Mouse (Mus musculus) midbrain, embryonic 12.5 days (tissue): Measurements from ENCODE around the gene Mad2l2. TPM values are rescaled to one million over a fixed set of nuclear protein-coding genes. Genes with fewer than 3 reads are reported as not detected.

ENCODE experiments used
- ATAC-seq: fragments of 200-750 bp; cut with Nextera tagmentation; 2 replicates; pipeline ENCODE4 v1.8.0; 2017; ENCODE audit warnings: low read depth, moderate TSS enrichment, moderate library complexity; ENCODE audit not compliant: low FRiP score
- H3K27ac ChIP-seq: fragments of 300-500 bp; sonication (generic); replicated peaks from 2 replicates; pipeline ENCODE4 v1.5.1; 2016; ENCODE audit warnings: mild to moderate bottlenecking
- H3K27me3 ChIP-seq: fragments of 300-500 bp; sonication (generic); 2 replicates; pipeline ENCODE4 v1.6.1; 2016; ENCODE audit warnings: mild to moderate bottlenecking
- H3K36me3 ChIP-seq: fragments of 300-500 bp; sonication (generic); 2 replicates; pipeline ENCODE4 v1.6.1; 2016
- H3K4me1 ChIP-seq: fragments of 300-500 bp; sonication (generic); 2 replicates; pipeline ENCODE4 v1.6.1; 2016
- H3K4me2 ChIP-seq: fragments of 300-500 bp; sonication (generic); replicated peaks from 2 replicates; pipeline ENCODE4 v1.6.1; 2016; ENCODE audit warnings: mild to moderate bottlenecking, moderate library complexity
- H3K4me3 ChIP-seq: fragments of 300-500 bp; sonication (generic); 2 replicates; pipeline ENCODE4 v1.5.1; 2016; ENCODE audit warnings: mild to moderate bottlenecking
- H3K9ac ChIP-seq: fragments of 300-500 bp; sonication (generic); replicated peaks from 2 replicates; pipeline ENCODE4 v1.6.1; 2016; ENCODE audit warnings: mild to moderate bottlenecking, moderate library complexity
- H3K9me3 ChIP-seq: fragments of 300-500 bp; sonication (generic); 2 replicates; pipeline ENCODE4 v1.6.1; 2016; ENCODE audit warnings: mild to moderate bottlenecking
- WGBS: fragments of 180-500 bp; shearing (Covaris S2); methylation state at CpG from one replicate; pipeline ENCODE4 v1.1.7; 2016; 5-methylcytosine and 5-hydroxymethylcytosine counted together
- polyA plus RNA-seq: library from polyadenylated mRNA; unstranded; fragments of >200 nt; fragmentation: Nextera tagmentation; extraction: Ambion mirVana; gene quantifications from 2 replicates; pipeline ENCODE4 v1.2.1, GENCODE M21; 2016

The Mad2l2 gene
- polyA plus RNA-seq, 1 experiment from 2014 or later, result 94.7 TPM

- WGBS, result 71% methylated on average over 1 of the region's 1 CpGs
- Histone ChIP-seq H3K27me3 (peaks cover 26% of the 10 kb centered on the region), H3K4me3 (peak overlapping the region; percentile 73), H3K4me2 (peak overlapping the region; percentile 65), H3K36me3 (no peaks in the 10 kb centered on the region), H3K4me1 (peaks cover 52% of the 10 kb centered on the region), H3K9me3 (no peaks in the 10 kb centered on the region), H3K27ac (0 out of 2 replicates have a peak overlapping the region, but pooled peaks have one; percentile 99), H3K9ac (peak overlapping the region; percentile 91)
- no peak for ATAC-seq
Observed at GRCm38 (mm10) chr4:148128241-148128640, 1.9 kb upstream of the Mad2l2 start.

GRCm38 (mm10) chr4:148128672-148129071 lies 1.5 kb upstream of the Mad2l2 start:
- Histone ChIP-seq H3K27me3 (peaks cover 26% of the 10 kb centered on the region), H3K27ac (peak overlapping the region; percentile 99; the same call in 1 of the 2 replicates), H3K4me2 (peak overlapping the region; percentile 65), H3K4me1 (peaks cover 50% of the 10 kb centered on the region), H3K9ac (peak overlapping the region; percentile 91), H3K36me3 (no peaks in the 10 kb centered on the region), H3K9me3 (no peaks in the 10 kb centered on the region), H3K4me3 (peak overlapping the region; percentile 73)
- no peak for ATAC-seq
- WGBS, result 63% methylated on average over 2 of the region's 2 CpGs

GRCm38 (mm10) chr4:148130561-148131413 lies 603 bp downstream of the Mad2l2 start, which contains the start of gene Draxin:
Gene Draxin (minus strand): TSS chr4:148130698.
- Histone ChIP-seq H3K27ac (peak within 1 kb of the TSS; percentile 99), H3K4me3 (peak within 1 kb of the TSS; percentile 73), H3K27me3 (peaks cover 26% of the 10 kb centered on the region), H3K4me1 (peaks cover 46% of the 10 kb centered on the region), H3K36me3 (no peaks in the 10 kb centered on the region), H3K9me3 (no peaks in the 10 kb centered on the region), H3K4me2 (peak within 1 kb of the TSS; percentile 65), H3K9ac (peak within 1 kb of the TSS; percentile 91)
- peak; percentile 91 for ATAC-seq
- under 1% methylated on average over 69 of the region's 87 CpGs for WGBS

- H3K36me3 ChIP-seq, result no peaks in the 10 kb centered on the region
- peak overlapping the region; percentile 99 for H3K27ac ChIP-seq
- H3K27me3 ChIP-seq, result peaks cover 26% of the 10 kb centered on the region
- peak; percentile 69 for ATAC-seq
- peak overlapping the region; percentile 73 for H3K4me3 ChIP-seq
- H3K4me2 ChIP-seq, result peak overlapping the region; percentile 65
- H3K4me1 ChIP-seq, result peaks cover 43% of the 10 kb centered on the region
- WGBS, result under 1% methylated on average over 21 of the region's 21 CpGs
- H3K9ac ChIP-seq, result peak overlapping the region; percentile 91
- H3K9me3 ChIP-seq, result no peaks in the 10 kb centered on the region
Observed at GRCm38 (mm10) chr4:148131497-148132081, 1.4 kb downstream of the Mad2l2 start.

- H3K36me3 ChIP-seq, result no peaks in the 10 kb centered on the region
- peaks cover 34% of the 10 kb centered on the region for H3K27me3 ChIP-seq
- H3K4me1 ChIP-seq, result peaks cover 35% of the 10 kb centered on the region
- H3K4me3 ChIP-seq, result no peak overlapping the region
- ATAC-seq, result no peak
- no peak overlapping the region for H3K9ac ChIP-seq
- H3K9me3 ChIP-seq, result no peaks in the 10 kb centered on the region
- 91% methylated on average over 8 of the region's 8 CpGs for WGBS
- no peak overlapping the region for H3K27ac ChIP-seq
- no peak overlapping the region for H3K4me2 ChIP-seq
Observed at GRCm38 (mm10) chr4:148134988-148135387, 4.8 kb downstream of the Mad2l2 start.

- Histone ChIP-seq H3K9ac (no peak overlapping the region), H3K4me2 (no peak overlapping the region), H3K4me1 (peaks cover 23% of the 10 kb centered on the region), H3K4me3 (no peak overlapping the region), H3K36me3 (no peaks in the 10 kb centered on the region), H3K9me3 (no peaks in the 10 kb centered on the region), H3K27ac (peak overlapping the region; percentile 86; the same call in 1 of the 2 replicates), H3K27me3 (peaks cover 24% of the 10 kb centered on the region)
- WGBS, result 75% methylated on average over 8 of the region's 8 CpGs
- no peak for ATAC-seq
Observed at GRCm38 (mm10) chr4:148137503-148137902, 7.3 kb downstream of the Mad2l2 start.

GRCm38 (mm10) chr4:148139767-148140097 lies 9.5 kb downstream of the Mad2l2 start:
- Histone ChIP-seq H3K27ac (peak overlapping the region; percentile 86), H3K27me3 (peaks cover 24% of the 10 kb centered on the region), H3K4me3 (peak overlapping the region; percentile 50), H3K4me2 (peak overlapping the region; percentile 85), H3K36me3 (peaks cover 11% of the 10 kb centered on the region; the same call in 1 of the 2 replicates), H3K4me1 (peaks cover 23% of the 10 kb centered on the region), H3K9ac (peak overlapping the region; percentile 63), H3K9me3 (no peaks in the 10 kb centered on the region)
- WGBS, result 0% methylated on average over 12 of the region's 12 CpGs
- peak; percentile 6 for ATAC-seq

GRCm38 (mm10) chr4:148140098-148141011 lies 10.2 kb downstream of the Mad2l2 start:
- no peaks in the 10 kb centered on the region for H3K9me3 ChIP-seq
- peak overlapping the region; percentile 85 for H3K4me2 ChIP-seq
- H3K9ac ChIP-seq, result peak overlapping the region; percentile 63
- H3K27ac ChIP-seq, result peak overlapping the region; percentile 86
- WGBS, result under 1% methylated on average over 65 of the region's 65 CpGs
- peaks cover 24% of the 10 kb centered on the region for H3K27me3 ChIP-seq
- H3K4me1 ChIP-seq, result peaks cover 23% of the 10 kb centered on the region
- peaks cover 16% of the 10 kb centered on the region for H3K36me3 ChIP-seq
- peak; percentile 94 for ATAC-seq
- peak overlapping the region; percentile 50 for H3K4me3 ChIP-seq

- no peak overlapping the region for H3K27ac ChIP-seq
- H3K36me3 ChIP-seq, result peaks cover 35% of the 10 kb centered on the region
- peaks cover 15% of the 10 kb centered on the region for H3K4me1 ChIP-seq
- no peaks in the 10 kb centered on the region for H3K9me3 ChIP-seq
- no peak overlapping the region for H3K4me3 ChIP-seq
- WGBS, result 97% methylated on average over 5 of the region's 5 CpGs
- no peak overlapping the region for H3K9ac ChIP-seq
- H3K27me3 ChIP-seq, result peaks cover 6% of the 10 kb centered on the region
- no peak overlapping the region for H3K4me2 ChIP-seq
- no peak for ATAC-seq
Observed at GRCm38 (mm10) chr4:148143721-148144120, 13.5 kb downstream of the Mad2l2 start.

- H3K9me3 ChIP-seq, result no peaks in the 10 kb centered on the region
- WGBS, result 82% methylated on average over 2 of the region's 2 CpGs
- no peak overlapping the region for H3K27ac ChIP-seq
- H3K27me3 ChIP-seq, result no peaks in the 10 kb centered on the region
- no peak overlapping the region for H3K9ac ChIP-seq
- H3K4me1 ChIP-seq, result peaks cover 6% of the 10 kb centered on the region
- ATAC-seq, result no peak
- peaks cover 35% of the 10 kb centered on the region for H3K36me3 ChIP-seq
- no peak overlapping the region for H3K4me3 ChIP-seq
- no peak overlapping the region for H3K4me2 ChIP-seq
Observed at GRCm38 (mm10) chr4:148147714-148148113, 17.5 kb downstream of the Mad2l2 start.

GRCm38 (mm10) chr4:148149540-148149939 lies 19.4 kb downstream of the Mad2l2 start:
- Histone ChIP-seq H3K27me3 (no peaks in the 10 kb centered on the region), H3K4me1 (peaks cover 6% of the 10 kb centered on the region), H3K4me3 (no peak overlapping the region), H3K4me2 (no peak overlapping the region), H3K36me3 (peaks cover 40% of the 10 kb centered on the region), H3K27ac (no peak overlapping the region), H3K9me3 (no peaks in the 10 kb centered on the region), H3K9ac (no peak overlapping the region)
- WGBS, result 81% methylated on average over 12 of the region's 12 CpGs
- ATAC-seq, result no peak
